Mouse (Mus musculus): Measurements from ENCODE around the gene Rhno1. TPM values are rescaled to one million over a fixed set of nuclear protein-coding genes. Genes with fewer than 3 reads are reported as not detected.
"Not testable (repeated sequence)": the region's sequence is repeated elsewhere in the genome, so short reads cannot be mapped to it uniquely, and the experiment has no call there.

Gene Rhno1
- total and polyA plus RNA-seq, 2 experiments from 2014 or later: 22.8 to 53.9 TPM

DNA sequence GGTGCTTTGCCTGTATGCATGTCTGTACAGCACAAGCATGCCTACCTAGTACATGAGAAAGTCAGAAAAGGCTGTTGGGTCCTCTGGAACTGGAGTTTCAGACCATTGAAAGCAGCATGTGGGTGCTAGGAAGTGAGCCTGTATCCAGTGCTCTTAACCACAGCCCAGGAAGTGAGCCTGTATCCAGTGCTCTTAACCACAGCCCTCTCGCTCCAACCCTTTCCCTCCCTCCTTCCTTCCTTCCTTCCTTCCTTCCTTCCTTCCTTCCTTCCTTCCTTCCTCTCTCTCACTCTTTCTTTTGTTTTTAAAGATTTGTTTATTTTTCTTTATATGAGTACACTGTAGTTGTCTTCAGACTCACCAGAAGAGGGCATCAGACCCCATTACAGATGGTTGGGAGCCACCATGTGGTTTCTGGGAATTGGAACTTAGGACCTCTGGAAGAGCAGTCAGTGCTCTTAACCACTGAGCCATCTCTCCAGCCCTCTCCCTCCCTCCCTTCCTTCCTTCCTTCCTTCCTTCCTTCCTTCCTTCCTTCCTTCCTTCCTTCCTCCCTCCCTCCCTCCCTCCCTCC lies 18.0 kb upstream of the Rhno1 start:
- H3K4me1 ChIP-seq (ENCODE audit: insufficient read depth, low read length); H3K27me3 ChIP-seq (ENCODE audit: insufficient read depth, low read length); H3K27ac ChIP-seq; H3K36me3 ChIP-seq (ENCODE audit: insufficient read depth, low read length); H3K9me3 ChIP-seq (ENCODE audit: low read length); DNase-seq (ENCODE audit: low spot score); H3K9ac ChIP-seq (replicated peaks; ENCODE audit: low read length); H3K4me3 ChIP-seq (ENCODE audit: low read length); ATAC-seq; H3K4me2 ChIP-seq (ENCODE audit: low read depth, low read length): not testable (repeated sequence)
- 82% methylated on average over 1 of the region's 1 CpGs for WGBS
- TF ChIP-seq CTCF (IDR thresholded peaks at IDR 0.05; ENCODE audit: low read depth): peak; percentile 37

DNA sequence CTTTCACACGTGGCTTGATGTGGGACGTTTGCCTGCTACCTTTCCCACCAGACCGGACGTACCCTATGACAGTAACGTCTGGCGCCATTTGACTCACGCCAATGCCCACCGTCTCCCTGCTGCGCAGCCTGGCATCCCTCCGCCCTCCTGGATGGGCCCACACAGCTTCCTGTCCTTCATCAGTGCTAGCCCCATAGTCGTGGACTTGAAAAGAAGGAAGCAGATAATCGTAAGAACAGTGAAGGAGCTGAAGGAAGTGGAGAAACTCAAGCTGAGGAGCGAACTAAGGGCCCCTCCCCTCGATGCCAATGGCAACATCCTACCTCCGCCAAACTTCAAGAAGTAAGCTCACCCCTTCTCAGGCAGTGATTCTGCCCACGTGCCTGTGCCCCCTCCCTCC lies 16.9 kb upstream of the Rhno1 start:
- Histone ChIP-seq H3K9ac (replicated peaks; ENCODE audit: low read length) (no peak overlapping the region), H3K27me3 (ENCODE audit: insufficient read depth, low read length) (no peaks in the 10 kb centered on the region), H3K4me2 (ENCODE audit: low read depth, low read length) (no peak overlapping the region), H3K36me3 (ENCODE audit: insufficient read depth, low read length) (no peaks in the 10 kb centered on the region), H3K4me3 (ENCODE audit: low read length) (no peak overlapping the region), H3K9me3 (ENCODE audit: low read length) (no peaks in the 10 kb centered on the region), H3K4me1 (ENCODE audit: insufficient read depth, low read length) (no peaks in the 10 kb centered on the region), H3K27ac (no peak overlapping the region)
- DNase-seq (ENCODE audit: low spot score) (no peak), ATAC-seq (no peak)
- no peak for TF ChIP-seq CTCF (IDR thresholded peaks at IDR 0.05; ENCODE audit: low read depth)
- 82% methylated on average over 16 of the region's 16 CpGs for WGBS

- H3K9ac ChIP-seq (replicated peaks; ENCODE audit: low read length): no peak overlapping the region
- H3K4me3 ChIP-seq (ENCODE audit: low read length): no peak overlapping the region
- no peaks in the 10 kb centered on the region for H3K27me3 ChIP-seq (ENCODE audit: insufficient read depth, low read length)
- DNase-seq (ENCODE audit: low spot score) (no peak), ATAC-seq (no peak)
- no peak overlapping the region for H3K4me2 ChIP-seq (ENCODE audit: low read depth, low read length)
- H3K36me3 ChIP-seq (ENCODE audit: insufficient read depth, low read length): no peaks in the 10 kb centered on the region
- no peak for TF ChIP-seq CTCF (IDR thresholded peaks at IDR 0.05; ENCODE audit: low read depth)
- H3K9me3 ChIP-seq (ENCODE audit: low read length): no peaks in the 10 kb centered on the region
- WGBS: 90% methylated on average over 17 of the region's 17 CpGs
- no peak overlapping the region for H3K27ac ChIP-seq
- no peaks in the 10 kb centered on the region for H3K4me1 ChIP-seq (ENCODE audit: insufficient read depth, low read length)
Observed at GRCm38 (mm10) chr6:128376371-128377085, 13.8 kb upstream of the Rhno1 start.

DNA sequence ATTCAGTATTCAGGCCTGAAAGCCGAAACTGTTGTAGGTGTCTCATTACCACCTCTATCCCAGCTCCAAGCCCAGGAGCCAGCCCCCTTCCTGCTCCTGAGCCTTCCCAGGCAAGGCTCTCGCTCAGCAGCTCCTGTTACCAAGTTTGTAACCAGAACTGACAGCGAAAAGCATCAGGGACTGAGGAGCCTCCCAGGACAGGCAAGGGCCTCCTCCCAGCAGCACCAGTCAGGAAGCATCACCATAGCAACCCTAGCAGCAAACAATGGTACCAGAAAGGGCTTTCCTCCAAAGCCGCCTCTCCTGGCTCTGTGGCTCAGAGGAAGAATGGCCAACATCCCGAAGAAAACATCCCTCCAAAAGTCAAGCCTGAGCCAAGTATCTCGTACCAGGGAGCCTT lies 12.5 kb upstream of the Rhno1 start, which contains the start of the genes Tex52 and Gm44596:
Gene Tex52, plus strand, starts transcription at position 265 of the 400 bp plus-strand sequence.
Gene Gm44596, plus strand, starts transcription at position 312 of the 400 bp plus-strand sequence.
- no peak for TF ChIP-seq CTCF (IDR thresholded peaks at IDR 0.05; ENCODE audit: low read depth)
- no peak within 1 kb of the TSS for H3K4me3 ChIP-seq (ENCODE audit: low read length)
- no peak within 1 kb of the TSS for H3K9ac ChIP-seq (replicated peaks; ENCODE audit: low read length)
- WGBS: 10% methylated on average over 6 of the region's 6 CpGs
- peak; percentile 84 for ATAC-seq
- no peaks in the 10 kb centered on the region for H3K9me3 ChIP-seq (ENCODE audit: low read length)
- H3K27ac ChIP-seq: no peak within 1 kb of the TSS; the same call in 1 of the 2 replicates
- H3K4me2 ChIP-seq (ENCODE audit: low read depth, low read length): no peak within 1 kb of the TSS
- peaks cover 5% of the 10 kb centered on the region; the same call in 1 of the 2 replicates for H3K36me3 ChIP-seq (ENCODE audit: insufficient read depth, low read length)
- H3K4me1 ChIP-seq (ENCODE audit: insufficient read depth, low read length): no peaks in the 10 kb centered on the region
- H3K27me3 ChIP-seq (ENCODE audit: insufficient read depth, low read length): no peaks in the 10 kb centered on the region
- DNase-seq (ENCODE audit: low spot score): peak; percentile 61

- no peaks in the 10 kb centered on the region for H3K4me1 ChIP-seq (ENCODE audit: insufficient read depth, low read length)
- H3K27ac ChIP-seq: no peak overlapping the region
- no peak for ATAC-seq
- H3K36me3 ChIP-seq (ENCODE audit: insufficient read depth, low read length): peaks cover 5% of the 10 kb centered on the region; the same call in 1 of the 2 replicates
- WGBS: 89% methylated on average over 5 of the region's 5 CpGs
- no peak for TF ChIP-seq CTCF (IDR thresholded peaks at IDR 0.05; ENCODE audit: low read depth)
- H3K4me3 ChIP-seq (ENCODE audit: low read length): no peak overlapping the region
- DNase-seq (ENCODE audit: low spot score): no peak
- no peaks in the 10 kb centered on the region for H3K27me3 ChIP-seq (ENCODE audit: insufficient read depth, low read length)
- no peak overlapping the region for H3K9ac ChIP-seq (replicated peaks; ENCODE audit: low read length)
- H3K4me2 ChIP-seq (ENCODE audit: low read depth, low read length): no peak overlapping the region
- H3K9me3 ChIP-seq (ENCODE audit: low read length): no peaks in the 10 kb centered on the region
Observed at GRCm38 (mm10) chr6:128370040-128370439, 7.3 kb upstream of the Rhno1 start.

GRCm38 (mm10) chr6:128366466-128366865 lies 3.8 kb upstream of the Rhno1 start:
- no peak overlapping the region for H3K27ac ChIP-seq
- DNase-seq (ENCODE audit: low spot score): no peak
- WGBS: 94% methylated on average over 5 of the region's 5 CpGs

DNA sequence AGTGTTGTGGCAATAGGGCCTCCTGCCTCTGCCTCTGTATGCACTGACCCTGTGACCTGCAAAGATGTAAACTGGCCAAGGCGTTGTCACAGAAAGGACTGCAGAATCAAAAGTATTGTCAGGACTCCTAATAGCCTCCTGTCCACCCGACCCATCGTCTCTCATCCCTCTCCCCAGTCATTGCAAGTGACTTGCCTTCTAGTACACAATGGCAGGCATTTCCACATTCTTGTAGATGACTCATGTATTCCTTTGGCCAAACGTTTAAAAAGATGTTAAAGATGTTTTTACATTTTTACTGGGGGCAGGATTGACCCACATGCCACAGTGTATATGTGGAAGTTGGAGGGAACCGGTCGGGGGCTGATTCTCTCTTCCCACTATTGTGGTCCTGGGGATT lies 2.0 kb upstream of the Rhno1 start:
- H3K9me3 ChIP-seq (ENCODE audit: low read length): no peaks in the 10 kb centered on the region
- no peak overlapping the region for H3K4me2 ChIP-seq (ENCODE audit: low read depth, low read length)
- no peaks in the 10 kb centered on the region for H3K36me3 ChIP-seq (ENCODE audit: insufficient read depth, low read length)
- ATAC-seq: no peak
- H3K4me1 ChIP-seq (ENCODE audit: insufficient read depth, low read length): no peaks in the 10 kb centered on the region
- WGBS: 73% methylated on average over 6 of the region's 6 CpGs
- H3K27me3 ChIP-seq (ENCODE audit: insufficient read depth, low read length): no peaks in the 10 kb centered on the region
- DNase-seq (ENCODE audit: low spot score): no peak
- H3K4me3 ChIP-seq (ENCODE audit: low read length): no peak overlapping the region
- H3K9ac ChIP-seq (replicated peaks; ENCODE audit: low read length): no peak overlapping the region
- TF ChIP-seq CTCF (IDR thresholded peaks at IDR 0.05; ENCODE audit: low read depth): no peak
- H3K27ac ChIP-seq: no peak overlapping the region

More at GRCm38 (mm10) chr6:128366466-128366865, 3.8 kb upstream of the Rhno1 start:
- Histone ChIP-seq H3K36me3 (ENCODE audit: insufficient read depth, low read length) (peaks cover 5% of the 10 kb centered on the region; the same call in 1 of the 2 replicates), H3K4me1 (ENCODE audit: insufficient read depth, low read length) (no peaks in the 10 kb centered on the region), H3K9ac (replicated peaks; ENCODE audit: low read length) (no peak overlapping the region), H3K27me3 (ENCODE audit: insufficient read depth, low read length) (no peaks in the 10 kb centered on the region), H3K9me3 (ENCODE audit: low read length) (no peaks in the 10 kb centered on the region), H3K4me3 (ENCODE audit: low read length) (no peak overlapping the region), H3K4me2 (ENCODE audit: low read depth, low read length) (no peak overlapping the region)
- ATAC-seq: no peak
- TF ChIP-seq CTCF (IDR thresholded peaks at IDR 0.05; ENCODE audit: low read depth): no peak

All from hindbrain, postnatal 0 days (tissue).